Mouse (Mus musculus) testis, adult 2 months (tissue): ENCODE data around the gene Ankrd60.

ENCODE experiments used
- CTCF ChIP-seq: fragments of 200-500 bp; IDR thresholded peaks from 2 replicates; pipeline ENCODE4 v1.5.1; 2012; ENCODE audit warnings: low read depth, mild to moderate bottlenecking, inconsistent platforms, low read length, moderate library complexity; ENCODE audit not compliant: control insufficient read depth, insufficient read depth, insufficient replicate concordance
- POLR2A ChIP-seq: fragments of 200-500 bp; IDR thresholded peaks from 2 replicates; pipeline ENCODE4 v1.6.1; 2012; ENCODE audit warnings: low read depth, mild to moderate bottlenecking, inconsistent platforms, low read length, moderate library complexity; ENCODE audit not compliant: control insufficient read depth

GRCm38 (mm10) chr2:173563336-173563735 lies 14.8 kb downstream of the Ankrd60 start:
- no peak for TF ChIP-seq POLR2A
- TF ChIP-seq CTCF: no peak
